Mouse (Mus musculus) liver, adult 2 months (tissue): ENCODE results near the gene Plppr3. TPM values are rescaled to one million over a fixed set of nuclear protein-coding genes. Genes with fewer than 3 reads are reported as not detected.

ENCODE experiments used
- DNase-seq: peaks from one replicate; pipeline ENCODE4 v3.0.0-alpha.2; 2011; ENCODE audit warnings: low read depth, low spot score; ENCODE audit errors: extremely low read depth
- H3K27ac ChIP-seq: fragments of 200-500 bp; replicated peaks from 2 replicates; pipeline ENCODE4 v1.5.1; 2012; ENCODE audit warnings: low read depth, mild to moderate bottlenecking, control low read depth, inconsistent platforms, low read length; ENCODE audit not compliant: insufficient read depth
- H3K27me3 ChIP-seq: fragments of 200-500 bp; 2 replicates; pipeline ENCODE4 v1.6.1; 2012; ENCODE audit warnings: mild to moderate bottlenecking, moderate library complexity, low read length, inconsistent platforms; ENCODE audit not compliant: control insufficient read depth, insufficient read depth
- H3K36me3 ChIP-seq: fragments of 200-500 bp; 2 replicates; pipeline ENCODE4 v1.6.1; 2012; ENCODE audit warnings: low read length, inconsistent platforms; ENCODE audit not compliant: control insufficient read depth, insufficient read depth
- H3K4me1 ChIP-seq: fragments of 200-500 bp; 2 replicates; pipeline ENCODE4 v1.6.1; 2011; ENCODE audit warnings: low read length; ENCODE audit not compliant: control insufficient read depth, insufficient read depth
- H3K4me3 ChIP-seq: fragments of 200-500 bp; 2 replicates; pipeline ENCODE4 v1.5.1; 2011; ENCODE audit warnings: low read depth, mild to moderate bottlenecking, control low read depth, low read length, moderate library complexity; ENCODE audit not compliant: insufficient read depth
- H3K79me2 ChIP-seq: fragments of 200-500 bp; 2 replicates; pipeline ENCODE4 v1.6.1; 2012; ENCODE audit warnings: inconsistent platforms, mild to moderate bottlenecking, low read length, moderate library complexity; ENCODE audit not compliant: control insufficient read depth, insufficient read depth
- H3K9ac ChIP-seq: fragments of 200-500 bp; 2 replicates; pipeline ENCODE4 v1.6.1; 2012; ENCODE audit warnings: low read depth, mild to moderate bottlenecking, control low read depth, inconsistent platforms, low read length
- CTCF ChIP-seq: fragments of 200-500 bp; IDR thresholded peaks from 2 replicates; pipeline ENCODE4 v1.5.1; 2011; ENCODE audit warnings: low read depth, low read length, control low read depth
- POLR2A ChIP-seq: fragments of 200-500 bp; IDR thresholded peaks from 2 replicates; pipeline ENCODE4 v1.6.1; 2011; ENCODE audit warnings: low read length, control low read depth; ENCODE audit not compliant: insufficient read depth; ENCODE audit errors: extremely low read depth
- WGBS: fragments of 180-500 bp; shearing (Covaris S2); methylation state at CpG from one replicate; pipeline ENCODE4 v1.1.7; 2018; 5-methylcytosine and 5-hydroxymethylcytosine counted together
- polyA plus RNA-seq: library from polyadenylated mRNA; depleted of rRNA; stranded (reverse); fragments of >200 nt; gene quantifications from 2 replicates; pipeline ENCODE4 v1.2.3, GENCODE M21; 2012; rRNA removed
- total RNA-seq: library from RNA; depleted of rRNA; stranded (reverse); fragments of >200 nt; gene quantifications from 2 replicates; pipeline ENCODE4 v1.2.3, GENCODE M21; 2014; rRNA removed

Gene Plppr3
- total RNA-seq: under 0.01 TPM in 1 of 2 replicates, not detected in the other
- 0.38 and 0.47 TPM in 2 replicates for polyA plus RNA-seq

GRCm38 (mm10) chr10:79874290-79874862, at the start of gene Plppr3, which contains the start of gene Prtn3:
Gene Plppr3, minus strand, starts transcription at chr10:79874634.
Gene Prtn3, plus strand, starts transcription at chr10:79874476.
- Histone ChIP-seq H3K27ac (no peak within 1 kb of the TSS), H3K4me3 (peak within 1 kb of the TSS; percentile 55; the same call in 1 of the 2 replicates), H3K79me2 (no peaks in the 10 kb centered on the region), H3K36me3 (no peaks in the 10 kb centered on the region), H3K27me3 (peaks cover 4% of the 10 kb centered on the region; the same call in 1 of the 2 replicates), H3K9ac (peak within 1 kb of the TSS; percentile 38; the same call in 1 of the 2 replicates), H3K4me1 (peaks cover 4% of the 10 kb centered on the region)
- TF ChIP-seq POLR2A (no peak), CTCF (no peak)
- 4% methylated on average over 52 of the region's 57 CpGs for WGBS
- DNase-seq: no peak

GRCm38 (mm10) chr10:79921572-79921971, 47.1 kb upstream of the Plppr3 start:
- Histone ChIP-seq H3K36me3 (no peaks in the 10 kb centered on the region), H3K27ac (no peak overlapping the region), H3K27me3 (peaks cover 12% of the 10 kb centered on the region), H3K4me1 (peaks cover 5% of the 10 kb centered on the region), H3K9ac (no peak overlapping the region), H3K79me2 (peaks cover under 1% of the 10 kb centered on the region; the same call in 1 of the 2 replicates), H3K4me3 (no peak overlapping the region)
- DNase-seq: no peak
- WGBS: 23% methylated on average over 34 of the region's 34 CpGs
- no peak for TF ChIP-seq CTCF
- no peak for TF ChIP-seq POLR2A

GRCm38 (mm10) chr10:79920958-79921535, 46.6 kb upstream of the Plppr3 start, which contains the start of gene R3hdm4:
Gene R3hdm4, minus strand, starts transcription at chr10:79921208.
- no peak within 1 kb of the TSS for H3K9ac ChIP-seq
- no peak within 1 kb of the TSS for H3K4me3 ChIP-seq
- TF ChIP-seq POLR2A (no peak), CTCF (no peak)
- 12% methylated on average over 41 of the region's 41 CpGs for WGBS
- no peaks in the 10 kb centered on the region for H3K36me3 ChIP-seq
- H3K27me3 ChIP-seq: peaks cover 12% of the 10 kb centered on the region
- H3K79me2 ChIP-seq: peaks cover 6% of the 10 kb centered on the region; the same call in 1 of the 2 replicates
- DNase-seq: no peak
- peaks cover 1% of the 10 kb centered on the region for H3K4me1 ChIP-seq
- no peak within 1 kb of the TSS for H3K27ac ChIP-seq

GRCm38 (mm10) chr10:79920056-79920890, 45.8 kb upstream of the Plppr3 start:
- WGBS: 35% methylated on average over 26 of the region's 26 CpGs
- Histone ChIP-seq H3K27me3 (peaks cover 12% of the 10 kb centered on the region), H3K4me1 (peaks cover 4% of the 10 kb centered on the region), H3K27ac (no peak overlapping the region), H3K36me3 (no peaks in the 10 kb centered on the region), H3K9ac (no peak overlapping the region), H3K4me3 (no peak overlapping the region), H3K79me2 (peaks cover 7% of the 10 kb centered on the region; the same call in 1 of the 2 replicates)
- no peak for DNase-seq
- TF ChIP-seq POLR2A (no peak), CTCF (no peak)

GRCm38 (mm10) chr10:79919251-79919849, 44.9 kb upstream of the Plppr3 start:
- Histone ChIP-seq H3K4me1 (peaks cover 4% of the 10 kb centered on the region), H3K9ac (no peak overlapping the region), H3K36me3 (no peaks in the 10 kb centered on the region), H3K4me3 (no peak overlapping the region), H3K27ac (no peak overlapping the region), H3K27me3 (peaks cover 12% of the 10 kb centered on the region), H3K79me2 (peaks cover 7% of the 10 kb centered on the region; the same call in 1 of the 2 replicates)
- WGBS: 16% methylated on average over 21 of the region's 21 CpGs
- TF ChIP-seq CTCF (no peak), POLR2A (no peak)
- DNase-seq: no peak
